ENCODE assay signal across 19 mouse cellular contexts in the genomic region with DNA sequence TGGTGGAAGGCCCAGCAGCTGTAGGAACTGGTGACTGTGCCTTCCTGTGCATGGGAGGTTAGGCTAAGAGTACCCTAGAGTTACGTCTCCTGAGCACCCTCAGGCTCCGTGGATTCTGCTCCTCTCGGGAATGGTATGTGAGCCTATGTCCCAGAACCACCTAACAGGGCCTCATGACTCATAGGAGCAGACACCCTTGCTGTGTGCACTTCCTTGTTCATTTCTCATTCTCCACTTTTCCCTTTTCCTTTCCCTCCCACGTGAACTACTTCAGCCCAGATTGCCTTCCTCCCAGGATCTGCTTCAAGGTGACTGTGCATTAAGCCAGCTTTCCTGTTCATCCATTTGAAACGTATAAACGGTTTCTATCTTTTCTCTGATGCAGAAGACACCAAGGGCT.
"Had no signal": no experiment of that assay in that cellular context is flagged by ENCODE, and none has a peak within 500 bp of the region (broad histone marks: within the 10 kb centered on the region; RNA-seq: fewer than 3 reads in every experiment).

No protein-coding gene starts in this region.

- ATAC-seq: midbrain, embryonic 16.5 days had no signal

- DNase-seq: lung, adult 18-20 months; lung, embryonic 14.5 days; lung, postnatal 14 days; lung, postnatal 4 days; midbrain, embryonic 14.5 days; retina, postnatal 1 day; right cerebral cortex, postnatal 25 days; right cerebral cortex, postnatal 4 days; spleen, adult 18-20 months; thymus, adult 18-20 months; thymus, postnatal 14 days; thymus, postnatal 36 days had no signal

- H3K9me3 ChIP-seq: midbrain, embryonic 10.5 days; midbrain, embryonic 12.5 days; neural tube, embryonic 13.5 days; neural tube, embryonic 15.5 days had no signal

- H3K9ac ChIP-seq: liver, embryonic 14.5 days; lung, embryonic 14.5 days; midbrain, embryonic 12.5 days; neural tube, embryonic 13.5 days; neural tube, embryonic 15.5 days had no signal

- H3K36me3 ChIP-seq: midbrain, embryonic 10.5 days; midbrain, embryonic 12.5 days; neural tube, embryonic 13.5 days; neural tube, embryonic 15.5 days had no signal

- H3K27ac ChIP-seq: liver, embryonic 14.5 days; midbrain, embryonic 10.5 days; midbrain, embryonic 12.5 days; neural tube, embryonic 13.5 days; neural tube, embryonic 15.5 days had no signal

- H3K27me3 ChIP-seq: midbrain, embryonic 12.5 days; neural tube, embryonic 13.5 days; neural tube, embryonic 15.5 days had no signal

- H3K4me3 ChIP-seq: midbrain, embryonic 10.5 days; midbrain, embryonic 12.5 days; myocyte; neural tube, embryonic 13.5 days; neural tube, embryonic 15.5 days had no signal

- H3K4me2 ChIP-seq: lung, embryonic 14.5 days; midbrain, embryonic 12.5 days; neural tube, embryonic 13.5 days; neural tube, embryonic 15.5 days had no signal

- H3K4me1 ChIP-seq: midbrain, embryonic 10.5 days; midbrain, embryonic 12.5 days; neural tube, embryonic 13.5 days; neural tube, embryonic 15.5 days had no signal
